Mouse (Mus musculus) CD4-positive, CD25-positive, alpha-beta regulatory T cell, adult 4 months (primary cell): Measurements from ENCODE around the gene Zfp105. TPM values are rescaled to one million over a fixed set of nuclear protein-coding genes. Genes with fewer than 3 reads are reported as not detected.

Source experiments
- ATAC-seq: one replicate; pipeline ENCODE4 v1.8.0; 2017
- polyA plus RNA-seq, 2 experiments: library from polyadenylated mRNA; unstranded; fragments of 100-300 nt; shearing (Covaris generic); gene quantifications; one replicate each; pipeline ENCODE4 v1.2.1; 2017

Gene Zfp105
- not detected for polyA plus RNA-seq

GRCm38 (mm10) chr9:122922936-122923381, at the start of gene Zfp105:
Gene Zfp105, plus strand, starts transcription at chr9:122923072.
- no peak for ATAC-seq

DNA sequence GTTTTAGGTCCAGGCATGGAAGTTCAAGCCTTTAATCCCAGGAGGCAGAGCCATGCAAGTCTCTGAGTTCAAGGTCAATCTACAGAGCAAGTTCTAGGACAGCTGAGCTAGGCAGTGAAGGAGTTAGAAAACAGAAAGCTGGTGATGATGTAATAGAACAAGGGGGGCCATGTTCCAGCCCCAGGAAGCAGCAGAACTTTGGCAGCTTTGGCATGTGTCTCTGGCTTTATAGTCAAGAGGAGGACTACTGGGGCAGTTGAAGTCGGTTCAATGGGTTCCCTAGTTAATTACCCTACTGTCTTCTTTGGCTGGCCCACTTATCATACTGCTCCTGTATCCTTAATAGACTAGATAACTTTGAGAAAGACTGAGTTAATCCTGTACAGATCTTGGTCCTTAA, 48.2 kb upstream of the Zfp105 start:
- ATAC-seq = no peak

DNA sequence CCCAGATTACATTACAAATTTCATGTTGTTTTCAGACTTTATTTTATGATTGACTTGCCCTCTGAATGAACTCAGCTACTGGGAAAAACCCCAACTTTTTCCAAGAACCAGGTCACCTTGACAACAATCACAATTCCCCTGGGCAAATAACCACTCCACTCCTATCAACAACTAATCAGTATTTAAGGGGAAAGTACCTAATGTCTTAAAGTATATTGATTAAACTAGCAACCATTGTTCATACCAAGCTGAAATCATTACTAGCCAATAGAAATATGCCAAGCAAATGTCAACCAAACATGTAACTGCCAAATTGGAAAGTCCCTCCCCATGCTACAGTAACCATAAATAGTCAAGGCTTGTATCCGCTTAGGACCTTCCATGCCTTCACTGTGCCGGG, 47.7 kb upstream of the Zfp105 start:
- ATAC-seq = peak; percentile 43

GRCm38 (mm10) chr9:122885385-122885784, 37.5 kb upstream of the Zfp105 start, which contains the start of gene Zkscan7:
Gene Zkscan7, plus strand, starts transcription at chr9:122885685.
- no peak for ATAC-seq

DNA sequence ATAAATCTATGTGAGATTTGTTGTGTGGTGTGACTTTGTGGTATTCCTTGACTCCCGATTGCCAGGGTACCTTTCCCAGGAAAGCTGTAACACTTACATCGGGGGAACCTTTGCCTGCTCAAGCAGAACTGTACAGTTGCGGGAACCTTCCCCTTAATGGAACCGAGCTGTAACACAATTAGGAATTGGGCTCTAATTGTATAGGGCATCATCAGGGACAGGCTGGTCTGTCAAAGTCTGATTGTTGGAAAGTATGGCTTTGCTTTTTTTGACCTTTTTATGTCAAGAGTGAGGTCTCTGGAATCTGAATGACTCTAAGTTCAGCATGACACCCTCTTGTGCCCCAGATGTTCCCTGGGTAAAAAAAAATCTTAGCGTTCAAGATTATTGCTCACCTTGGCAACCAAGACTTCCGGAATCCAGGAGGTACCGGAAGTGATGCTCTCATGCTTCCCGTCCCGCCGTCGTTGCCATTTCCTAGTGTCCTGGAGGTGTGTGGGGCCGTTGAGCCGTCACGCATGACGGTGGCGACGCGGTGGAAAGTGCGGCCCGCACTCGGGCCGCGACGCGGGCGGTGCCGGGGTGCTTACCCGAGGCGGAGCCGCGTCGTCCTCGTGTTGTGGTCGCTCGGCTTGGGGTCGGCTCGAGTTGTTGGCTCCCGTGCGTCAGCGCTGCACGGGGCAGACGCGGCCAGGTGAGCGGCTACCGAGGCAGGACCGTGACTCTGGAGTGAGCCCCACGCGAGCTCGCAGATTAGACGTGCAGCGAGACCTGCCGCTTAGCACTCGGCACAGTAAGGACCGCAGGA, 36.3 kb upstream of the Zfp105 start:
- peak; percentile 97 for ATAC-seq

GRCm38 (mm10) chr9:122901047-122901446, 21.8 kb upstream of the Zfp105 start:
- no peak for ATAC-seq

DNA sequence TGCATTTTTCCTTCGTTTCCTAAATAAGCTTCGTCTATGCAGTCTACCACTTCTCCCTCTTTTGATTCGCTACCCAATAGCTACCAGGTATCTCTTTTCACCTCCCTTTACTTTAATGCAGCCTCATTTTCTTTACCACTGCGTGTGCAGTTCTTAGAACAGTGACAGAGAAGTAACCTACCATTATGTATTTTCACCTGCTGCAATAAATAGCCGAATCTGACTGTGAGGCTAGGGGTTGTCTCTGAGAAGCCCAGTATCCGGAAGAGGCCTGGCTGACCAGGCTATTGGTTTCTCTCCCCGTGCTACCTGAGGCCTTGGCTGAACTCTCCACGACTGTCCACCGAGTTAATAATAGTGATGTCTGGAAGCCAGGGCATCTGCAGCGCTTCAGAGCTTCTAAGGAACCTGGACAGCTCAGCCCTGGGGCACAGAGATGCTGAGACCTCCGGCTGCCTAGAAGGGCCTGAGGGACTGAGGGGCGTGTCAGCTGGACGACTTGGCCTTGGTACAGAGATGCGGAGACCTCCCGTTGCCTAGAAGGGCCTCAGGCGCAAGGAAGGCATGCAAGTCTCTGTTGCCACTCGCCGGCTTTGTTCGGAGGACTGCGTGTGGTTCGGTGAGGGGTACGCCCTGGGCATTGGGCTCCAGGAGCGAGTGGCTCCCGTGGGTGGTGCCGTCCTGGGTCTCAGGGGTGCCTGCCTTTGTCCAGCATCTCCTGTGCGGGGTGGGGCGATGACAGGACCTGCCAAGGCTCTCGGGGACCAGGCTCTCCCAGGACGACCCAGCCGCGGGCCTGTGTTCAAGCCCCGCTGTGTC, 19.9 kb upstream of the Zfp105 start:
- ATAC-seq = no peak

DNA sequence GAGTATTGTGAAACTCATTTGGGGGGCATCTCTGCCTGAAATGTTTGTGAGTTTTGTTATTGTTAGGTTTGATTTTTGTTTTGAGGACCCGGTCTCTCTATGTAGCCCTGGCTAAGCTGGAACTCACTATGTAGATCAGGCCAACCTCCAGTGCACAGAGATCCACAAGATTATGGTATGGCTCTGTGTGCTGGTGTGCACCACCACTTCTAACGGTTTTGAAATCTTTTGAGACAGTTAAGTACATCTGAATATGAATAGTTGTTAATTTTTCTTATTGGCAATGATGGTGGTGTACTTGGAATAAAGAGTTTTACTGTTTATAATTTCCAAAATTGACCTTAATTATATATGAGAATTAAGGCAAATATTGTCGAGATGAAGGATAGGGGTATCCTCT, 436 bp upstream of the Zfp105 start:
- no peak for ATAC-seq

DNA sequence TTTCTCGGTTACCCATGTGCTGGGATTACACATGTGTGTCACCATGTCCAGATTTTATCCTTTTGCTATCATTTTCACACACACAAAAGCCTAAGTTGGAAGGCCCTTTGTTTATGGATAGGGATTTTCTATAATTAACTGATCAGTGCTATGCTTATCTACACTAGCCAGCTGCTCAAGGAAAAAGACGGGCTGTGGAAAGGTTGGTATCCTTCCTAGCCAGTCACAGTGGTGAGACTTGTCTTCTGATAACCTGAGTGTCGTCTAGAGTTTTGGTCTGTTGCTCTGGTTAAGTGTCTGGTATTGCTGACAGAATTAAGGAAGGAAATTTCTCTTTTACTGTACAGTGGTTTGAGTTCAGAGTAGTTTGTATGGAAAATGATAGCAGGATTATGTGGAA, 6.0 kb downstream of the Zfp105 start:
- ATAC-seq = no peak

DNA sequence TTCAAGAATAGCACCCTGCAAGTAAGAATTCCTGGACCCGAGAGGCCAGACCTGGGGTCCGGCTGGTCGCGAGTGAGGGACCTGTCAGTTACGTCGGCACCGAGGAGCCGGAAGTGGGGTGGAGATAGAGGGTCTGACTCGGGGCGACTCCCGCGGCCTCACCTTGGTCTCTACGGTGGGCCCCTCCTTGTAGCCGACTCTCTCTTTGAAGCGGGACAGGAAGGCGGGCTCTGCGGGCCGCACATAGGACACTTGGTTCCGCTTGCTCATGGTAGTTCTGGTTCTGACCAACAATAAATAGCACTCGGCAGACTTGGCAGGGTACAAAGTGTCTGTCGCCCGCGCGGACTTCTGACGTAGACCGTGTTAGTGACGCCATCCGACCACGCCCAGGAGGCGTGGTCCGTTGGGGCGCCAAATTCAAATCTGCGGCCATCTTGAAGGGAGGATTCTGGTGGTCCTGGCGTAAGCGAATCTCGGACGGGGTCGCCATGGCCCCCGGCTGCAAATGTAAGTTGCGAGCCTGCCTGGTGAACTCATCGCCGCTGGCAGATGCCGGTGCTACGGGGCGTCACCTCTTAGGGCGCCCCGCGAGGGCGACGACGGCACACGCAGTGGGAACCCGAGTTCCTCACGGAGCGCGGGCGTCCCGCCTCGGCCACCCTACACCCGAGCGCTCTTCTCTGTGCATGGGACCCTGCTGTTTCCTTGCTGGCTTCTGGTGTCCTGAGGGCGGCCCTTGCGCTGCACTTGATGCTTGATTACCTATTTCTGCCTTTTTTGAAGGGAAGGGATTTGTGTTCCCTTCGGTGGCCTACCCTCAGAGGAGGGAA, 28.0 kb downstream of the Zfp105 start, which contains the start of the genes 1110059G10Rik and Kif15:
Gene 1110059G10Rik, minus strand, starts transcription at position 358 of the 833 bp plus-strand sequence.
Gene Kif15, plus strand, starts transcription at position 404 of the 833 bp plus-strand sequence.
- ATAC-seq = peak; percentile 96

Other genes starting within 250 kb of the Zfp105 start
- gene Topaz1, start 175.7 kb upstream of the Zfp105 start, polyA plus RNA-seq = not detected
- 10 to 100 TPM; 18.0 to 19.4 TPM for gene Tcaim, start 117.5 kb upstream of the Zfp105 start, polyA plus RNA-seq
- 1 to 10 TPM; 1.4 to 3.1 TPM for gene Gm35549, start 79.0 kb upstream of the Zfp105 start, polyA plus RNA-seq
- gene Zfp445, start 57.1 kb upstream of the Zfp105 start, polyA plus RNA-seq = 10 to 100 TPM; 38.3 to 85.0 TPM
- gene Zkscan7, start 37.4 kb upstream of the Zfp105 start, polyA plus RNA-seq = 1 to 10 TPM; 2.8 to 4.9 TPM
- 10 to 100 TPM; 25.4 to 31.7 TPM for gene 1110059G10Rik, start 27.9 kb downstream of the Zfp105 start, polyA plus RNA-seq
- 1 to 10 TPM; 5.7 to 8.5 TPM for gene Kif15, start 28.0 kb downstream of the Zfp105 start, polyA plus RNA-seq
- 10 to 100 TPM; 15.1 to 18.6 TPM for gene Tmem42, start 98.3 kb downstream of the Zfp105 start, polyA plus RNA-seq
- 1 to 10 TPM in 1 of 2 experiments, under 1 TPM in 1; 0.83 to 1.7 TPM for gene Tgm4, start 111.7 kb downstream of the Zfp105 start, polyA plus RNA-seq
- gene Zdhhc3, start 190.1 kb downstream of the Zfp105 start, polyA plus RNA-seq = 10 to 100 TPM; 11.5 to 13.1 TPM
- gene Exosc7, start 190.1 kb downstream of the Zfp105 start, polyA plus RNA-seq = 100 to 1,000 TPM; 105 to 108 TPM
- gene Clec3b, start 227.9 kb downstream of the Zfp105 start, polyA plus RNA-seq = not detected